Mouse (Mus musculus) heart, adult 10 weeks (tissue): ENCODE measurements around the gene S1pr2. TPM values are rescaled to one million over a fixed set of nuclear protein-coding genes. Genes with fewer than 3 reads are reported as not detected.

Experiments used
- polyA plus RNA-seq: library from polyadenylated mRNA; stranded (reverse); fragments of 350-450 nt; fragmentation: Illumina TruSeq; extraction: RNeasy Lipid Tissue Mini Kit (QIAGEN cat#74804); gene quantifications from one replicate; pipeline ENCODE4 v1.2.3, GENCODE M21; 2014; ENCODE audit warnings: low read depth, low replicate concordance

Gene S1pr2
- 2.7 TPM for polyA plus RNA-seq

DNA sequence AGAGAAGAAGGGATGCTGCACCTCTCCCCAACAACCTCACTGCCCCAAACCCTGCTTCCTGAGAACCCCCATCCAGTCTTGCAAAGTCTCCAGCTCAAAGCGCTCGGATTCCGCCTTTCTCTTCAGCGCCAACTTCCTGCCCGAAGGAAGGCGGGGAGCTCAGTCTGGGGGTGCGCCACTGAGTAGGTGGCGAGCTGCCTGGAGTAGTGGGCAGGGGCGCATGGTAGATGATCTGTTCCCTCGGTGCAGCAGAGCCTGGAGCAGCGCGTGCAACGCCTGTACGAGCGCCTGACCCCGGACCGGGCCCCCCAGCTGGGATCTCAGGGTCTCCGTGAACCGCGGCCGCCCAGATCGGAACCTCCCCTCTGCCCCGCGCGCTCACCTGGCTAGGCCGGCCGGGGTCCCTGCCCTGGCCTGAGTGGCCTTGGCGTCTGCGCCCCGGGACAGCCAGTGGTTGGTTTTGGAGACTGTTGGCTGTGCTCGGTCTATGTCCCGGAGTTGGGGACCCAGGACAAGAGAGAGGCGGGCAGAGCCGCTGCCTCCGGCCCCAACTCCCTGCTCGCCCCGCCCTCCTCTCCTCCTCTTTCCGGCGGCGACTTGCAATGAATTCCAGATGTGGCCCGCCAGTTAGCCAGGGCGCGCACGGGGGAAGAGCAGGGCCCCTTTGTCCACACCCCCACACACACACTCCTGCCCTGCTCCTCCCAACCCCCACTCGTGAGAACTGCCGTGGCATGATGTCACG lies at the start of gene S1pr2:
Gene S1pr2 (minus strand): TSS at position 566 of the 745 bp plus-strand sequence.

GRCm38 (mm10) chr9:21015571-21016130 lies 39.1 kb upstream of the S1pr2 start, which contains the start of gene Icam1:
Icam1 (plus strand) TSS chr9:21015985.

GRCm38 (mm10) chr9:21002627-21003551 lies 26.3 kb upstream of the S1pr2 start, which contains the start of gene Mrpl4:
Mrpl4 (plus strand) TSS chr9:21002738.

DNA sequence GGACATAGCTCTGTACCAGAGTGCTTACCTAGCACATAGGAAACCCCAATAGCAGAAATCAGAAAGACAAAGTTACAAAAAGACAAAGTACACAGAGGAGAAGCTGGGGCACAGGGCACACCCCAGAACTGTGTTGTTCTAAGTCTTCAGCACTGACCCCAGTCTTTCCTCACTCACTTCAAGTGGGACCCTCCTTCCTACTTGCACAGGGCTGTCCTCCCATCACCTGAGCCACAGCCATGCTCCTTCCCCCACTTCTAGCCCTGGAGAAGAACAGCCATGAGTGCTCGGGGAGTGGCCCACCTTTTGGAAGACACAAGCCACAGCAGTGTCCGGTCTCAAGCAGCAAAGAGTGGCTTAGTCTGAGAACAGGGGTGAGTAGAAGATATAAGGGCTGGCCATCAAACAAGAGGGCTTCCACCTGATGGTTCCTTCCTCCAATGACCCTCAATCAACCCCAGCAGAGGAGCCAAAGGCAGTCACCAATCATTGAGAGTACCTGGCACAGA lies 17.1 kb downstream of the S1pr2 start, which contains the start of gene Dnmt1:
Gene Dnmt1 (minus strand): TSS at position 459 of the 509 bp plus-strand sequence.

Other genes starting within 250 kb of the S1pr2 start
- gene Olfm2, start 230.4 kb downstream of the S1pr2 start, polyA plus RNA-seq = not detected
- gene Col5a3, start 161.7 kb downstream of the S1pr2 start, polyA plus RNA-seq = 14.5 TPM
- not detected for gene Rdh8, start 158.3 kb downstream of the S1pr2 start, polyA plus RNA-seq
- 11.0 TPM for gene A230050P20Rik, start 108.1 kb downstream of the S1pr2 start, polyA plus RNA-seq
- 3.9 TPM for gene Angptl6, start 97.1 kb downstream of the S1pr2 start, polyA plus RNA-seq
- 11.1 TPM for gene Ppan, start 88.6 kb downstream of the S1pr2 start, polyA plus RNA-seq
- gene Eif3g, start 78.2 kb downstream of the S1pr2 start, polyA plus RNA-seq = 113 TPM
- 9.2 TPM for gene Dnmt1, start 16.9 kb downstream of the S1pr2 start, polyA plus RNA-seq
- 123 TPM for gene Mrpl4, start 26.0 kb upstream of the S1pr2 start, polyA plus RNA-seq
- 12.4 TPM for gene Icam1, start 39.2 kb upstream of the S1pr2 start, polyA plus RNA-seq
- 1.3 TPM for gene Icam4, start 52.6 kb upstream of the S1pr2 start, polyA plus RNA-seq
- not detected for gene Icam5, start 55.3 kb upstream of the S1pr2 start, polyA plus RNA-seq
- not detected for gene Zglp1, start 90.3 kb upstream of the S1pr2 start, polyA plus RNA-seq
- gene Gm49373, start 96.3 kb upstream of the S1pr2 start, polyA plus RNA-seq = 0.42 TPM
- 47.3 TPM for gene Fdx1l, start 96.8 kb upstream of the S1pr2 start, polyA plus RNA-seq
- gene Gm38431, start 115.2 kb upstream of the S1pr2 start, polyA plus RNA-seq = 0.97 TPM
- 23.3 TPM for gene Raver1, start 115.2 kb upstream of the S1pr2 start, polyA plus RNA-seq
- 11.4 TPM for gene Tyk2, start 154.5 kb upstream of the S1pr2 start, polyA plus RNA-seq
- gene Cdc37, start 173.2 kb upstream of the S1pr2 start, polyA plus RNA-seq = 166 TPM
- gene Pde4a, start 188.9 kb upstream of the S1pr2 start, polyA plus RNA-seq = 46.1 TPM